Mouse (Mus musculus) heart, adult 2 months (tissue): Measurements from ENCODE around the gene Hddc2. TPM values are rescaled to one million over a fixed set of nuclear protein-coding genes. Genes with fewer than 3 reads are reported as not detected.

ENCODE experiments used
- DNase-seq, 2 experiments: peaks; one replicate each; pipeline ENCODE4 v3.0.0; 2021
- H3K27ac ChIP-seq: fragments of 200-600 bp; 2 replicates; pipeline ENCODE4 v1.8.1; 2022
- H3K27me3 ChIP-seq: fragments of 200-500 bp; 2 replicates; pipeline ENCODE4 v1.6.1; 2012; ENCODE audit warnings: mild to moderate bottlenecking, low read length, inconsistent platforms, mixed read lengths; ENCODE audit not compliant: control insufficient read depth, insufficient read depth
- H3K36me3 ChIP-seq: fragments of 200-500 bp; 2 replicates; pipeline ENCODE4 v1.6.1; 2012; ENCODE audit warnings: low read length, inconsistent platforms; ENCODE audit not compliant: control insufficient read depth, insufficient read depth
- H3K4me1 ChIP-seq: fragments of 200-500 bp; 2 replicates; pipeline ENCODE4 v1.6.1; 2011; ENCODE audit warnings: low read length; ENCODE audit not compliant: control insufficient read depth, insufficient read depth
- H3K4me3 ChIP-seq: fragments of 200-600 bp; 2 replicates; pipeline ENCODE4 v1.8.1; 2022
- H3K79me2 ChIP-seq: fragments of 200-500 bp; replicated peaks from 2 replicates; pipeline ENCODE4 v1.6.1; 2012; ENCODE audit warnings: mild to moderate bottlenecking, inconsistent platforms, low read length, moderate library complexity, mixed read lengths; ENCODE audit not compliant: control insufficient read depth, insufficient read depth
- H3K9ac ChIP-seq: fragments of 200-500 bp; 2 replicates; pipeline ENCODE4 v1.6.1; 2012; ENCODE audit warnings: low read depth, mild to moderate bottlenecking, control low read depth, inconsistent platforms, low read length, mixed read lengths
- CTCF ChIP-seq: fragments of 200-600 bp; IDR thresholded peaks from 2 replicates; pipeline ENCODE4 v1.8.1; 2022; ENCODE audit warnings: antibody characterized with exemption, mild to moderate bottlenecking, moderate library complexity
- EP300 ChIP-seq: fragments of 200-500 bp; IDR thresholded peaks from 2 replicates; pipeline ENCODE4 v1.6.1; 2011; ENCODE audit warnings: low read depth, low read length, control low read depth; ENCODE audit not compliant: insufficient read depth
- POLR2A ChIP-seq: fragments of 200-500 bp; IDR thresholded peaks from 2 replicates; pipeline ENCODE4 v1.6.1; 2011; ENCODE audit warnings: mild to moderate bottlenecking, low read depth, low read length, control low read depth; ENCODE audit not compliant: insufficient read depth
- WGBS: fragments of 180-500 bp; shearing (Covaris S2); methylation state at CpG from one replicate; pipeline ENCODE4 v1.1.7; 2018; 5-methylcytosine and 5-hydroxymethylcytosine counted together
- intact Hi-C: fragments of 180-260 bp; cut with DNase I; formaldehyde crosslinking; loops from one replicate; pipeline ENCODE4 v1.15.1; 2025
- polyA plus RNA-seq: library from polyadenylated mRNA; depleted of rRNA; stranded (reverse); fragments of >200 nt; gene quantifications from 2 replicates; pipeline ENCODE4 v1.2.3, GENCODE M21; 2012
- total RNA-seq, 2 experiments: library from RNA; stranded (reverse); gene quantifications; 2 replicates each; pipeline ENCODE4 v1.2.3; 2021

The Hddc2 gene
- total and polyA plus RNA-seq, 3 experiments: 2.1 to 7.3 (median 5.8) TPM

DNA sequence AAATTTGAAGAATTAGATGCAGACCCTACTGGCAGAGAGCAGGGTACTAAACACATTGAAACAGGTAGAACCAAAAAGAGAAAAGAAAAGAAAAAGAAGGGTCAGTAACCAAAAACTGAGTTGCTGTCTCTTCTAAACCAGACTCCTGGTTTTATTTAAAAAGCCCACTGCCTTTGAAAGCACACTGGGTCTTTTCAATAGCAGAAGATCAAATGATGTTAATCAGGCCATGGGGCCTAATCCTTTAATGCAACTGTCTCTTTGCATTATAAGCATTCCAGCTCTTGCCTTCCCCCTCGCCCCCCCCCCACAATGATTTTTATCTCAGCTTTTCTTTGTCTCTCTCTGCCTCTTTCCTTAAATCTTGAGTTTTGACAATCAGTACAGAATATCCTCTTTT, 16.7 kb upstream of the Hddc2 start:
- H3K9ac ChIP-seq: no peak overlapping the region
- DNase-seq: no peak
- no peaks in the 10 kb centered on the region; the same call in 1 of the 2 replicates for H3K4me1 ChIP-seq
- no peak overlapping the region for H3K27ac ChIP-seq
- TF ChIP-seq CTCF (no peak), EP300 (no peak)
- WGBS: 53% methylated on average over 1 of the region's 1 CpGs
- no peaks in the 10 kb centered on the region for H3K36me3 ChIP-seq
- no peak overlapping the region for H3K4me3 ChIP-seq
- H3K27me3 ChIP-seq: no peaks in the 10 kb centered on the region
- H3K79me2 ChIP-seq: no peaks in the 10 kb centered on the region
- intact Hi-C loops: loop anchor here (5.0 to 10.0 kb wide), 2 partner anchors 312 to 454 kb away; partner anchors contain the start of gene Hey2

DNA sequence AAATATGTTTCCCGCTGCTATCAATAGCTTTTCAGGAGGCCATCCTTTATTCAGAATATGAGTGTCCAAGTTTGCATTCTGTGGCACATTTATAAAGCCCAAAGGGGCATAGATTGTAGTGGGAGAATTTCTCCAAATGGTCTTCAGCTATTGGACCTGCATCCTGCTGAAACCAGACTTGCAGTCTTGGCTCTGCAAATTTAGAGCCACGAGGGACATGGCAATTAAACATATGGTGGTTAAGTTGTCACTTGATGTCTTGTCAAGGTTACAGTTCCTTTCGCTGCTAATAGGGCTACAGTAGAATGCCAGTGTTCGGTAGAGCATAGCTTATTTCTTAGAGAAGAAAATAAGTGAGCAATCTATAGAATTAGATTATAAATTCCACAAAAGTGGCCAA, 16.1 kb upstream of the Hddc2 start:
- WGBS: 86% methylated on average over 4 of the region's 4 CpGs
- Histone ChIP-seq H3K4me1 (no peaks in the 10 kb centered on the region; the same call in 1 of the 2 replicates), H3K36me3 (no peaks in the 10 kb centered on the region), H3K27ac (no peak overlapping the region), H3K27me3 (no peaks in the 10 kb centered on the region), H3K9ac (no peak overlapping the region), H3K79me2 (no peaks in the 10 kb centered on the region), H3K4me3 (no peak overlapping the region)
- no peak for DNase-seq
- intact Hi-C loops: loop anchor here (5.0 to 10.0 kb wide), 2 partner anchors 312 to 455 kb away; partner anchors contain the start of gene Hey2
- no peak for TF ChIP-seq EP300
- no peak for TF ChIP-seq POLR2A
- no peak for TF ChIP-seq CTCF

DNA sequence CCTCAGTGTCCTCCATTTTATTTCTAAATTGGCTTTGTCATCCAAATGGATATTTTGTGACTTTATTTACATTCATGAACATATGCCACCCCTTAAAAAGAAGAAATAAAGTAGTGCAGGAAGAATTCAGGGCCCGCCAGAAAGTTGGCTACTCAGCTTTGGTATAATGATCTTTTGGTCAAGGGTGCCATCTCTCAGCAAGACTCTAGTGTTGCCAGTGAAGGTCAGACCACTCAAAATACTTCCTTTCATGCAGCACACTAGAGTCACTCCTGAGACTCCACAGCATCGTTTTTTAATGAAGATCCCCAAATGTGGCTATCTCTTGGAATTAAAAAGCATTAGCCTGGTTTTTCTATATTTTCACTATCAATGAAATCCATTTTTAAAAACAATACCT, 14.9 kb upstream of the Hddc2 start:
- intact Hi-C loops: loop anchor here (5.0 to 10.0 kb wide), 2 partner anchors 313 to 456 kb away; partner anchors contain the start of gene Hey2
- no peak for TF ChIP-seq CTCF
- no peak for TF ChIP-seq POLR2A
- TF ChIP-seq EP300: no peak
- Histone ChIP-seq H3K9ac (no peak overlapping the region), H3K79me2 (no peaks in the 10 kb centered on the region), H3K4me1 (no peaks in the 10 kb centered on the region; the same call in 1 of the 2 replicates), H3K4me3 (no peak overlapping the region), H3K27me3 (no peaks in the 10 kb centered on the region), H3K36me3 (no peaks in the 10 kb centered on the region), H3K27ac (no peak overlapping the region)
- no peak for DNase-seq
- 48% methylated on average over 2 of the region's 2 CpGs for WGBS

DNA sequence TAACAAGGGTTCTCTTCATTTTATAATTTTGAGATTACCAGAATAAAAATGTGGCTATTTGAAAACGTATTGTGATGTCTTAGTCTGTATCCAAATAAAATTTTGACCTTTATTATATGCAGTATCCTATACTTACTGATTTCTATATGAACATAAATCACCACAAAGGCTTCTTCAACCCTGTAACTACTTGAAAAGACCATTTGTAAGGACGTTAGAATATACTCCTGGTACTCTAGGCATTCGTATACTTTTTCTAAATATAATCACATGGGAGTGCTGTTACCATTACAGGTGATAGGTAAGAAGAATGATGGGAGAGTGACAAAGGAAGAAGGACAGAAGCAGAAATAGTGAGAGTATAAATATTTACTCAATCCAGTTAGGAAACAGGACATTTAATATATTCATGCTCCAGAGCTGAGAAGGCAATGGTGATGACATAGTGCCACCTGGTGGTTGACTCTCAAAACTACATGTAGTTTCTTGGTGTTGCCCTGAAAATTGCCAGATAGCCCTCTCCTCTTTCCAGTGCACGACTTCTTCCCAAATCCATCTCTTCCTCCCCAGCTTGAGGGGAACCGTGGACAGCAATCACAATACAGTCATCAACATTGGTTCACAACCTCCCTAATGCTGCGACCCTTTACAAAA, 14.1 kb upstream of the Hddc2 start:
- Histone ChIP-seq H3K4me1 (no peaks in the 10 kb centered on the region; the same call in 1 of the 2 replicates), H3K27ac (no peak overlapping the region), H3K79me2 (no peaks in the 10 kb centered on the region), H3K27me3 (no peaks in the 10 kb centered on the region), H3K4me3 (no peak overlapping the region), H3K36me3 (no peaks in the 10 kb centered on the region), H3K9ac (no peak overlapping the region)
- TF ChIP-seq POLR2A (no peak), EP300 (0 out of 2 replicates have a peak, but pooled peaks have one; percentile 22), CTCF (peak; percentile 92)
- 36% methylated on average over 6 of the region's 6 CpGs for WGBS
- intact Hi-C loops: loop anchor here (1.0 to 10.0 kb wide), 3 partner anchors 314 to 474 kb away; partner anchors contain the start of gene Hey2
- DNase-seq: peak; percentile 28 to 30

DNA sequence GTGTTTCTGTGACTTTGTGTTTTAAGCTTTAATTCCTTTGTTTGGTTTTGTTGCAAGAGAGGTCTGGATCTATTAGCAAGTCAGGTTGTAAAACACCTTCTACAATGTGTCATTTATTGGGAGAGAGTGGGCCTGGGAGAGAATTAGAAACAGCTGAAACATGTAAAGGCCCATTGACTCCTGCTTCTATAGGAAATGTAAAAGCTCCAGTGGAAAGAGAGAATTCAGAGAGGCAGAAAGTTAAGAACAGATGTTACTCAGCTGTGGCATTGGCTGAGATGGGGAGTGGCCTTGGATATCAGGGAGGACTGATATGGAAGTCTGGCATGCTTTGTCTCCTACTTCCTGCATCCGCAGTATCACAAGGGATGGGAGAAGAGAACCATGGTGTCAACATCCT, 12.9 kb upstream of the Hddc2 start:
- H3K9ac ChIP-seq: no peak overlapping the region
- H3K27me3 ChIP-seq: no peaks in the 10 kb centered on the region
- no peak for TF ChIP-seq CTCF
- no peak for TF ChIP-seq EP300
- no peak for TF ChIP-seq POLR2A
- no peak overlapping the region for H3K4me3 ChIP-seq
- H3K4me1 ChIP-seq: no peaks in the 10 kb centered on the region; the same call in 1 of the 2 replicates
- H3K36me3 ChIP-seq: no peaks in the 10 kb centered on the region
- 21% methylated on average over 1 of the region's 1 CpGs for WGBS
- no peak for DNase-seq
- intact Hi-C loops: no loop called here
- no peak overlapping the region for H3K27ac ChIP-seq
- H3K79me2 ChIP-seq: no peaks in the 10 kb centered on the region

DNA sequence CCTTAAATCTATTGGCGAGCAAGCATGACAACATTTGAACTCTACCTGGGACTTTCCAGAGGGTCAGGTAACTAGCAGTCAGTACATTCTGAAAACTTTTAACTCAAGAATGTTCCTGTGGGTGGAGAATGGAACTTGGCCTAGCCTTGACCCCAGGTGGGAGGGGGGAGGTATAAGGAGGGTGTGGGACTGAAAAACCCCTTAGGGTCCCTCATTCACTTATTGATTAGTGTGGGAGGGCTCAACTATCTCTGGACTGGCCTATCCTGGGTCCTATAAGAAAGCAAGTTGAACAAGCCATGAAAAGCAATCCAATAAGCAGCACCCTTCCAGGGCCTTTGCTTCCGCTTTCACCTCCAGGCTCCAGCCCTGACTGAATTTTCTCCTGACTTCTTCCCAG, 9.7 kb upstream of the Hddc2 start:
- no peaks in the 10 kb centered on the region for H3K4me1 ChIP-seq
- no peak overlapping the region for H3K4me3 ChIP-seq
- H3K27ac ChIP-seq: no peak overlapping the region
- H3K27me3 ChIP-seq: no peaks in the 10 kb centered on the region
- no peak for DNase-seq
- H3K9ac ChIP-seq: no peak overlapping the region
- TF ChIP-seq CTCF (no peak), POLR2A (no peak), EP300 (no peak)
- intact Hi-C loops: no loop called here
- H3K36me3 ChIP-seq: no peaks in the 10 kb centered on the region
- no peaks in the 10 kb centered on the region for H3K79me2 ChIP-seq
- 95% methylated on average over 2 of the region's 2 CpGs for WGBS
